Mouse (Mus musculus) liver, adult 2 months (tissue): ENCODE data around the gene Pyy.

Experiments used
- CTCF ChIP-seq: fragments of 200-500 bp; IDR thresholded peaks from 2 replicates; pipeline ENCODE4 v1.5.1; 2011; ENCODE audit warnings: low read depth, low read length, control low read depth
- POLR2A ChIP-seq: fragments of 200-500 bp; IDR thresholded peaks from 2 replicates; pipeline ENCODE4 v1.6.1; 2011; ENCODE audit warnings: low read length, control low read depth; ENCODE audit not compliant: insufficient read depth; ENCODE audit errors: extremely low read depth

DNA sequence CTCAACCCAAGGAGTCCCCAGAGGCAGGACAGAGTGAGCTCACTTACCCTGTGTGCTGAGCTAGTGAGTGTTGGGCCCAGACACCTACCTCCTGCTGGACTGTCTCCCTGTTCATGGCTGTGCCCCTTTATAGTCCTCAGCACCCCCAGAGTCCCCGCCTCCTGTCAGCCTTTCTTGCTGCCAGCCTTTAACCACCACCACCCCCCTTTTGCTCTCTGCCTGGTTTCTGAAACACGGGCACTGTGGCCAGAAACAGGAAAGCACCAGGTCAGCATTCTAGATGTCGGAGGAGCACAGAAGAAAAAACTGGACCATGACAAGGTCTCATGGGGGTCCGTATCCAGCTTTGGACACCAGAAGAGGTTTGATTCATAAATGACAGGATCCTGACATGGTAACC, 6.4 kb downstream of the Pyy start, which contains the start of gene Ppy:
- no peak for TF ChIP-seq CTCF
- no peak for TF ChIP-seq POLR2A
